Mouse (Mus musculus) mouse embryonic stem cell (cell line): ENCODE measurements around the gene Adamtsl4.
"Not testable (repeated sequence)": the region's sequence is repeated elsewhere in the genome, so short reads cannot be mapped to it uniquely, and the experiment has no call there.

Experiments used
- in situ Hi-C, 2 experiments: fragments of 300-500 bp; cut with MboI; formaldehyde crosslinking; loops; 1 replicate in 1 of 2; 3 replicates in 1 of 2; pipeline ENCODE4 v1.14.3; 2019 to 2020; ENCODE audit warnings: low sequenced_read_pairs in 2 of 2, low pct_unique_long_range_greater_than_20kb in 1 of 2, mixed read lengths in 1 of 2; ENCODE audit not compliant: unreplicated experiment in 1 of 2

Gene Adamtsl4

GRCm38 (mm10) chr3:95684846-95685245, 2.9 kb downstream of the Adamtsl4 start:
- in situ Hi-C loops: no loop called here

GRCm38 (mm10) chr3:95682878-95683277, 4.8 kb downstream of the Adamtsl4 start:
- in situ Hi-C loops: no loop called here

GRCm38 (mm10) chr3:95681365-95681764, 6.4 kb downstream of the Adamtsl4 start:
- in situ Hi-C loops: no loop called here

GRCm38 (mm10) chr3:95680673-95681072, 7.0 kb downstream of the Adamtsl4 start:
- in situ Hi-C loops: no loop called here

- in situ Hi-C loops: no loop called here
Measured at GRCm38 (mm10) chr3:95679551-95679950, 8.2 kb downstream of the Adamtsl4 start.

GRCm38 (mm10) chr3:95677420-95678090, 10.2 kb downstream of the Adamtsl4 start:
- in situ Hi-C loops: no loop called here

GRCm38 (mm10) chr3:95676745-95677419, 10.8 kb downstream of the Adamtsl4 start:
- in situ Hi-C loops: no loop called here

- in situ Hi-C loops: no loop called here
Measured at GRCm38 (mm10) chr3:95675301-95676092, 12.2 kb downstream of the Adamtsl4 start.

- in situ Hi-C loops: no loop called here
Measured at GRCm38 (mm10) chr3:95674812-95675211, 12.9 kb downstream of the Adamtsl4 start.

GRCm38 (mm10) chr3:95674236-95674635, 13.5 kb downstream of the Adamtsl4 start:
- in situ Hi-C loops: no loop called here

GRCm38 (mm10) chr3:95673707-95674211, 14.0 kb downstream of the Adamtsl4 start:
- in situ Hi-C loops: no loop called here

GRCm38 (mm10) chr3:95672861-95673706, 14.6 kb downstream of the Adamtsl4 start:
- in situ Hi-C loops: no loop called here

- in situ Hi-C loops: no loop called here
Measured at GRCm38 (mm10) chr3:95672461-95672860, 15.3 kb downstream of the Adamtsl4 start.

GRCm38 (mm10) chr3:95671201-95671600, 16.5 kb downstream of the Adamtsl4 start:
- in situ Hi-C loops: no loop called here

- in situ Hi-C loops: not testable (repeated sequence)
Measured at GRCm38 (mm10) chr3:95670419-95670818, 17.3 kb downstream of the Adamtsl4 start.

GRCm38 (mm10) chr3:95669309-95669665, 18.4 kb downstream of the Adamtsl4 start:
- in situ Hi-C loops: no loop called here

- in situ Hi-C loops: no loop called here
Measured at GRCm38 (mm10) chr3:95668589-95669308, 19.0 kb downstream of the Adamtsl4 start.

GRCm38 (mm10) chr3:95668026-95668425, 19.7 kb downstream of the Adamtsl4 start:
- in situ Hi-C loops: no loop called here
